Mouse (Mus musculus): ENCODE results near the gene Atxn7l3. TPM values are rescaled to one million over a fixed set of nuclear protein-coding genes. Genes with fewer than 3 reads are reported as not detected.

Gene Atxn7l3
- polyA plus RNA-seq, 1 experiment from 2014 or later: 22.0 TPM

DNA sequence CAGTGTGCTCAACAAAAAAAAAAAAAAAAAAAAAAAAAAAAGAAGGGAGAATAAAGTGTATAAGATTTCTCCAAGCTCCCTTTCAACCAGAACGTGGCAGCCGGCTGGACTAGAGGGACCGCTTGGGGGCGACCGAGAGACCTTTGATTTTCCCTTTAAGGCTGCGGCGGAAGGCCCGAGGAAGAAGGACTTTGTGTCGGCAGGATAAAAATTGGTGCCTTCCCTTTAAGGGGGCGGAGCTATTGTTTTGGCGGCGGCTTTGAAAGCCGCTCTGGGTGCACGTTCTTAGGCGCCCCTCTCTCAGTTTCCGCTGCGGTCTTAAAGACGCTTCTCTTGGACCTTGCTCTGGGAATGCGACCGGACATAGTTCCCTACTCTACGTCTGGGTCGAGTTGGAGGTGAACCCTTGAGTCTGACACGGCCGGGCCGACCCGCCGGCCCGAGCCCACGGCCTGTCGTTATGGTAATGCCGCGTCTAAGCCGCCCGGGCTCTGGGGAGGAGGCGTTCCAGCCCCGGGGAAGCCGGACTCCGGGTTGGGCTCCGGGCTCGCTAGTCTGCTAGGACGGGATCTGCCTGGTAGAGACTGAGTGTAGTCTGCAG is 47.7 kb downstream of the Atxn7l3 start, which contains the start of gene BC030867:
Gene BC030867, plus strand, starts transcription at position 253 of the 601 bp plus-strand sequence.
- H3K9ac ChIP-seq (ENCODE audit: low read depth, low read length): peak within 1 kb of the TSS; percentile 64
- DNase-seq (ENCODE audit: low spot score): peak; percentile 100
- WGBS: 0% methylated on average over 41 of the region's 41 CpGs
- H3K4me1 ChIP-seq (replicated peaks; ENCODE audit: control insufficient read depth, insufficient read depth, low read length): peaks cover 6% of the 10 kb centered on the region
- peak within 1 kb of the TSS; percentile 74 for H3K4me3 ChIP-seq (ENCODE audit: low read depth, low read length)
- peak; percentile 63; the same call in 1 of the 2 replicates for ATAC-seq (ENCODE audit: low FRiP score)
- H3K27ac ChIP-seq (ENCODE audit: low read depth, low read length): peak within 1 kb of the TSS; percentile 13; the same call in 1 of the 2 replicates
- H3K9me3 ChIP-seq (ENCODE audit: control insufficient read depth, low read length): no peaks in the 10 kb centered on the region
- no peaks in the 10 kb centered on the region for H3K36me3 ChIP-seq (ENCODE audit: control insufficient read depth, insufficient read depth, low read length)
- H3K4me2 ChIP-seq (replicated peaks; ENCODE audit: low read depth, low read length): peak within 1 kb of the TSS; percentile 82
- no peaks in the 10 kb centered on the region for H3K27me3 ChIP-seq (ENCODE audit: control insufficient read depth, insufficient read depth, low read length)

- Histone ChIP-seq H3K4me1 (replicated peaks; ENCODE audit: control insufficient read depth, insufficient read depth, low read length) (peaks cover 6% of the 10 kb centered on the region), H3K36me3 (ENCODE audit: control insufficient read depth, insufficient read depth, low read length) (no peaks in the 10 kb centered on the region), H3K27ac (ENCODE audit: low read depth, low read length) (no peak overlapping the region), H3K4me2 (replicated peaks; ENCODE audit: low read depth, low read length) (no peak overlapping the region), H3K9ac (ENCODE audit: low read depth, low read length) (no peak overlapping the region), H3K27me3 (ENCODE audit: control insufficient read depth, insufficient read depth, low read length) (no peaks in the 10 kb centered on the region), H3K9me3 (ENCODE audit: control insufficient read depth, low read length) (no peaks in the 10 kb centered on the region), H3K4me3 (ENCODE audit: low read depth, low read length) (no peak overlapping the region)
- ATAC-seq (ENCODE audit: low FRiP score): no peak
- 91% methylated on average over 4 of the region's 4 CpGs for WGBS
- no peak for DNase-seq (ENCODE audit: low spot score)
Observed at GRCm38 (mm10) chr11:102246871-102247270, 49.6 kb downstream of the Atxn7l3 start.

- no peak overlapping the region for H3K4me3 ChIP-seq (ENCODE audit: low read depth, low read length)
- no peak overlapping the region for H3K9ac ChIP-seq (ENCODE audit: low read depth, low read length)
- H3K4me1 ChIP-seq (replicated peaks; ENCODE audit: control insufficient read depth, insufficient read depth, low read length): peaks cover 6% of the 10 kb centered on the region
- 94% methylated on average over 6 of the region's 6 CpGs for WGBS
- H3K27ac ChIP-seq (ENCODE audit: low read depth, low read length): no peak overlapping the region
- DNase-seq (ENCODE audit: low spot score) (no peak), ATAC-seq (ENCODE audit: low FRiP score) (no peak)
- no peaks in the 10 kb centered on the region for H3K27me3 ChIP-seq (ENCODE audit: control insufficient read depth, insufficient read depth, low read length)
- H3K4me2 ChIP-seq (replicated peaks; ENCODE audit: low read depth, low read length): no peak overlapping the region
- H3K9me3 ChIP-seq (ENCODE audit: control insufficient read depth, low read length): no peaks in the 10 kb centered on the region
- no peaks in the 10 kb centered on the region for H3K36me3 ChIP-seq (ENCODE audit: control insufficient read depth, insufficient read depth, low read length)
Observed at GRCm38 (mm10) chr11:102246273-102246635, 50.2 kb downstream of the Atxn7l3 start.

GRCm38 (mm10) chr11:102245581-102246272 is 50.7 kb downstream of the Atxn7l3 start:
- H3K4me1 ChIP-seq (replicated peaks; ENCODE audit: control insufficient read depth, insufficient read depth, low read length): peaks cover 6% of the 10 kb centered on the region
- H3K27ac ChIP-seq (ENCODE audit: low read depth, low read length): no peak overlapping the region
- peak overlapping the region; percentile 54 for H3K4me2 ChIP-seq (replicated peaks; ENCODE audit: low read depth, low read length)
- no peaks in the 10 kb centered on the region for H3K36me3 ChIP-seq (ENCODE audit: control insufficient read depth, insufficient read depth, low read length)
- DNase-seq (ENCODE audit: low spot score): no peak
- no peak overlapping the region for H3K9ac ChIP-seq (ENCODE audit: low read depth, low read length)
- H3K27me3 ChIP-seq (ENCODE audit: control insufficient read depth, insufficient read depth, low read length): no peaks in the 10 kb centered on the region
- no peaks in the 10 kb centered on the region for H3K9me3 ChIP-seq (ENCODE audit: control insufficient read depth, low read length)
- ATAC-seq (ENCODE audit: low FRiP score): no peak
- H3K4me3 ChIP-seq (ENCODE audit: low read depth, low read length): no peak overlapping the region
- WGBS: 57% methylated on average over 14 of the region's 14 CpGs

GRCm38 (mm10) chr11:102244926-102245449 is 51.4 kb downstream of the Atxn7l3 start:
- peak; percentile 70 for DNase-seq (ENCODE audit: low spot score)
- H3K27ac ChIP-seq (ENCODE audit: low read depth, low read length): 0 out of 2 replicates have a peak overlapping the region, but pooled peaks have one; percentile 1
- H3K9me3 ChIP-seq (ENCODE audit: control insufficient read depth, low read length): no peaks in the 10 kb centered on the region
- peak; percentile 61 for ATAC-seq (ENCODE audit: low FRiP score)
- H3K36me3 ChIP-seq (ENCODE audit: control insufficient read depth, insufficient read depth, low read length): no peaks in the 10 kb centered on the region
- H3K4me1 ChIP-seq (replicated peaks; ENCODE audit: control insufficient read depth, insufficient read depth, low read length): peaks cover 6% of the 10 kb centered on the region
- no peaks in the 10 kb centered on the region for H3K27me3 ChIP-seq (ENCODE audit: control insufficient read depth, insufficient read depth, low read length)
- H3K9ac ChIP-seq (ENCODE audit: low read depth, low read length): peak overlapping the region; percentile 40
- peak overlapping the region; percentile 54 for H3K4me2 ChIP-seq (replicated peaks; ENCODE audit: low read depth, low read length)
- under 1% methylated on average over 32 of the region's 32 CpGs for whole genome bisulfite sequencing
- H3K4me3 ChIP-seq (ENCODE audit: low read depth, low read length): peak overlapping the region; percentile 23

DNA sequence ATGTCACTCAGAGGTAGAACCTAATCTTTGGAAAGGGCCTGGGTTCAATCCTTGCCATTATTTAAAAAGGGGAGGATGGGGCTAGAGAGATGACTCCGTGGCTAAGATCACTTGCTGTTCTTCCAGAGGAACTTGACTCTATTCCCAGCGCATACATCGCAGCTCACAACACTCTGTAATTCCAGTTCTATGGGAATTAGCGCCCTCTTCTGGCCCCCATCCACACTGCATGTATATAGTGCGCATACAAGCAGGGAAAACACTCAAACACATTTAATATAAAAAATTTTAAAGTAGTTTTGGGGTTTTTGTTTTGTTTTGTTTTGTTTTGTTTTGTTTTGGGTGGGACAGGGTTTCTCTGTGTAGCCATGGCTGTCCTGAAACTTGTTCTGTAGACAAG is 54.6 kb downstream of the Atxn7l3 start:
- DNase-seq (ENCODE audit: low spot score) (no peak), ATAC-seq (ENCODE audit: low FRiP score) (no peak)
- Histone ChIP-seq H3K36me3 (ENCODE audit: control insufficient read depth, insufficient read depth, low read length) (no peaks in the 10 kb centered on the region), H3K27me3 (ENCODE audit: control insufficient read depth, insufficient read depth, low read length) (no peaks in the 10 kb centered on the region), H3K9ac (ENCODE audit: low read depth, low read length) (no peak overlapping the region), H3K4me1 (replicated peaks; ENCODE audit: control insufficient read depth, insufficient read depth, low read length) (peaks cover 2% of the 10 kb centered on the region; the same call in 1 of the 2 replicates), H3K4me2 (replicated peaks; ENCODE audit: low read depth, low read length) (no peak overlapping the region), H3K27ac (ENCODE audit: low read depth, low read length) (no peak overlapping the region), H3K9me3 (ENCODE audit: control insufficient read depth, low read length) (no peaks in the 10 kb centered on the region), H3K4me3 (ENCODE audit: low read depth, low read length) (no peak overlapping the region)
- 55% methylated on average over 5 of the region's 5 CpGs for WGBS

- Histone ChIP-seq H3K9me3 (ENCODE audit: control insufficient read depth, low read length) (no peaks in the 10 kb centered on the region), H3K27ac (ENCODE audit: low read depth, low read length) (no peak overlapping the region), H3K27me3 (ENCODE audit: control insufficient read depth, insufficient read depth, low read length) (no peaks in the 10 kb centered on the region), H3K9ac (ENCODE audit: low read depth, low read length) (no peak overlapping the region), H3K36me3 (ENCODE audit: control insufficient read depth, insufficient read depth, low read length) (no peaks in the 10 kb centered on the region), H3K4me2 (replicated peaks; ENCODE audit: low read depth, low read length) (no peak overlapping the region), H3K4me3 (ENCODE audit: low read depth, low read length) (no peak overlapping the region), H3K4me1 (replicated peaks; ENCODE audit: control insufficient read depth, insufficient read depth, low read length) (peaks cover 2% of the 10 kb centered on the region; the same call in 1 of the 2 replicates)
- ATAC-seq (ENCODE audit: low FRiP score) (no peak), DNase-seq (ENCODE audit: low spot score) (no peak)
- 91% methylated on average over 5 of the region's 5 CpGs for WGBS
Observed at GRCm38 (mm10) chr11:102241246-102241645, 55.2 kb downstream of the Atxn7l3 start.

DNA sequence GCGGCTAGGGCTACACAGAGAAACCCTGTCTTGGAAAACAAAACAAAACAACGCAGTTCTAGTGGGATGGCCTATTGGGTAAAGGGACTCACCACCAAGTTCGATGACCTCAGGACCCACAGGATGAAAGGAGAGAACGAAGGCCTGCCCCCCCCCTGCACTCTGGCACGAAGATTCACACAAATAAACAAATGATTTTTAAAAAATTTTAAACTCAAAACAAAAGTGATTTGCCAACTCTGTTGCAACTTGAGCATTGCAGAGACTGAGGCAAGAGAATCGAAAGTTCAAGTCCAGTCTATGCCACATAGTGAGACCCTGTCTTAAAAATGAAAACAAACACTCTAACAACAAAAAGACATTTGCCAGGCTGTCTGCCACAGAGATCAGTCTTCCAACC is 55.8 kb downstream of the Atxn7l3 start:
- no peaks in the 10 kb centered on the region for H3K9me3 ChIP-seq (ENCODE audit: control insufficient read depth, low read length)
- no peak for ATAC-seq (ENCODE audit: low FRiP score)
- 82% methylated on average over 6 of the region's 6 CpGs for WGBS

More for the DNA sequence above, 55.8 kb downstream of the Atxn7l3 start:
- H3K27me3 ChIP-seq (ENCODE audit: control insufficient read depth, insufficient read depth, low read length): no peaks in the 10 kb centered on the region
- H3K36me3 ChIP-seq (ENCODE audit: control insufficient read depth, insufficient read depth, low read length): no peaks in the 10 kb centered on the region
- peaks cover 2% of the 10 kb centered on the region; the same call in 1 of the 2 replicates for H3K4me1 ChIP-seq (replicated peaks; ENCODE audit: control insufficient read depth, insufficient read depth, low read length)
- H3K9ac ChIP-seq (ENCODE audit: low read depth, low read length): no peak overlapping the region
- DNase-seq (ENCODE audit: low spot score): no peak
- no peak overlapping the region for H3K27ac ChIP-seq (ENCODE audit: low read depth, low read length)
- H3K4me3 ChIP-seq (ENCODE audit: low read depth, low read length): no peak overlapping the region
- H3K4me2 ChIP-seq (replicated peaks; ENCODE audit: low read depth, low read length): no peak overlapping the region

Data from hindbrain, embryonic 11.5 days (tissue).